Mouse (Mus musculus) left cerebral cortex, adult 8-10 months (tissue): ENCODE data around the gene Bricd5. TPM values are rescaled to one million over a fixed set of nuclear protein-coding genes. Genes with fewer than 3 reads are reported as not detected.

Source experiments
- DNase-seq, 2 experiments: peaks; one replicate each; pipeline ENCODE4 v3.0.0; 2022; ENCODE audit warnings: low spot score in 2 of 2
- total RNA-seq, 4 experiments: library from RNA; stranded (reverse); gene quantifications; 2 replicates each; pipeline ENCODE4 v1.2.4; 2022

Bricd5 gene
- total RNA-seq, 4 experiments from 2014 or later: 1.6 to 2.4 (median 1.8) TPM

GRCm38 (mm10) chr17:24461580-24461979, 12.1 kb upstream of the Bricd5 start:
- DNase-seq: no peak

- no peak for DNase-seq
Measured at GRCm38 (mm10) chr17:24462932-24463331, 10.8 kb upstream of the Bricd5 start.

DNA sequence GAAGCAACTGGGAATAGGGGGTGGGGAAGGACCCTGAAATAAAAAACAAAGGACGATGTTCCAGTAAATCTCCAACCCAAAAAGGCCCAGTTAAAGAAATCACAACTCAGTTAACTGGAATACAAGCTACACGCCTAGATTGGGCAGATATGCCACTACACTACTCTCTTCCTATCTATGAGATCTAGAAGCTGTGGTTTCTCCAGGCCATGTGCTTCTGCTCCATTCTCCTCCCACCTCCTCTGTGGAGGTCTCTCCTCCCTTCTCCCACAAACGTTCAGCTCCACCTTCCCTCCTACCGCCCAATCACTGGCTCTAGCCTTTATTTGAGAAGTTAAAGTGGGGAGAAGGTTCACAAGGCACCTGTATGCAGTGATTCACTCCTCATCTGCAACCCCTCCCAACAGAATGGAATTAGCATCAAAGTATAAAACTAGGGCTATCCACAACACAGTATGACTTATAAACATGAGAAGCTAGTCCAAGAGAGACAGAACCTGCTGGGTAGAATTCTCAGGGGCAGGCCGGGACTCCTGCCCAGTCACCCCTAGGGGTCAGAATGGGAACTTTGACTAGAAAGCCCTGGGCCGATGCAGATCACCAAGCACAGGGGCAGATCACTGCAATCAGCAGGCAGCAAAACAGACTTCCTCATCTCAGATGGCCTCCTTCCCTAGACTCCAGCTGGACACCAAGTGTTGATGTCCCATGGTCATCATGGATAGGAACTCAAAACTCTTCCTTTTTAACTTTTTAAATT, 10.1 kb upstream of the Bricd5 start:
- no peak for DNase-seq

DNA sequence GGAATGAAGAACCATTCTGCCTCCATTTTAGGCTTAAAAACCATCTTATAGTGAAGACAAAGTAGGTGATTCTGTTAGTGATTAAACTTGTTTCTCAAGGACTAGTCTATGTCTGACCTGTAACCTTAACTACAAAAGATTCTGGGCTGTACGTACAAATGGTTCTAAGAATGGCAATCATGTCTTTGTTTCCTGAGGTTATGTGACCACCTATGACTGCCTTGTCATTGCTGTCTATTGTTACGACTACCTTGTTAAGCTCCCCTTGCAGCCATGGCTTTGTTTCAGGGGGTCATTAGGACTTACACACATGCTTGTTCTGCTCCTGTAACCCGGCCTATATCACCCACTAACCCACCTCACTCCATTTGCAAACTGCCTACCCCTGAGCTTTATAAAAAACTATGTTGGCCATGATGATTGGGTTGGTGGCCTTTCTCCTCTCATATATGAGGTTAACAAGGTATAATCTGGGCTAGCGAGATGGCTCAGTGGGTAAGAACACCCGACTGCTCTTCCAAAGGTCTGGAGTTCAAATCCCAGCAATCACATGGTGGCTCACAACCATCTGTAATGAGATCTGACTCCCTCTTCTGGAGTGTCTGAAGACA, 4.9 kb upstream of the Bricd5 start:
- DNase-seq: no peak

- DNase-seq: no peak
Measured at GRCm38 (mm10) chr17:24469336-24469909, 4.3 kb upstream of the Bricd5 start.

- peak; percentile 98 to 99 for DNase-seq
Measured at GRCm38 (mm10) chr17:24469910-24470602, 3.6 kb upstream of the Bricd5 start, which contains the start of the genes E4f1 and Pgp. Gene E4f1, minus strand, starts transcription at chr17:24470313. Gene Pgp, plus strand, starts transcription at chr17:24470392.

DNA sequence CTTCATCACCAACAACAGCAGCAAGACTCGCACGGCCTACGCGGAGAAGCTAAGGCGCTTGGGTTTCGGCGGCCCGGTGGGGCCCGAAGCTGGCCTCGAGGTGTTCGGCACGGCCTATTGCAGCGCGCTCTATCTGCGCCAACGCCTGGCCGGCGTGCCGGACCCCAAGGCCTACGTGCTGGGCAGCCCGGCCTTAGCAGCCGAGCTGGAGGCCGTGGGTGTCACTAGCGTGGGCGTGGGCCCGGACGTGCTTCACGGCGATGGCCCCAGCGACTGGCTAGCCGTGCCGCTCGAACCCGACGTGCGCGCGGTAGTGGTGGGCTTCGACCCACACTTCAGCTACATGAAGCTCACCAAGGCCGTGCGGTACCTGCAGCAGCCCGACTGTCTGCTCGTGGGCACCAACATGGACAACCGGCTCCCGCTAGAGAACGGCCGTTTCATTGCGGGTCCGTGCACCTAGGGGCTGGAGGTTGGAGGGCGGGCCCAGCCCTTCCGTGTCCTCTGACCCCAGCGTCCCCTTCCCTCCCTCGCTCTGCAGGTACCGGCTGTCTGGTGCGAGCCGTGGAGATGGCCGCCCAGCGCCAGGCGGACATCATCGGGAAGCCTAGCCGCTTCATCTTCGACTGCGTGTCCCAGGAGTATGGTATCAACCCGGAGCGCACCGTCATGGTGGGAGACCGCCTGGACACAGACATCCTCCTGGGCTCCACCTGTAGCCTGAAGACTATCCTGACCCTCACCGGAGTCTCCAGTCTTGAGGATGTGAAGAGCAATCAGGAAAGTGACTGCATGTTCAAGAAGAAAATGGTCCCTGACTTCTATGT, 2.8 kb upstream of the Bricd5 start:
- DNase-seq: no peak

GRCm38 (mm10) chr17:24472512-24472911, 1.2 kb upstream of the Bricd5 start:
- DNase-seq: no peak

GRCm38 (mm10) chr17:24474557-24474956, 873 bp downstream of the Bricd5 start:
- DNase-seq: no peak

DNA sequence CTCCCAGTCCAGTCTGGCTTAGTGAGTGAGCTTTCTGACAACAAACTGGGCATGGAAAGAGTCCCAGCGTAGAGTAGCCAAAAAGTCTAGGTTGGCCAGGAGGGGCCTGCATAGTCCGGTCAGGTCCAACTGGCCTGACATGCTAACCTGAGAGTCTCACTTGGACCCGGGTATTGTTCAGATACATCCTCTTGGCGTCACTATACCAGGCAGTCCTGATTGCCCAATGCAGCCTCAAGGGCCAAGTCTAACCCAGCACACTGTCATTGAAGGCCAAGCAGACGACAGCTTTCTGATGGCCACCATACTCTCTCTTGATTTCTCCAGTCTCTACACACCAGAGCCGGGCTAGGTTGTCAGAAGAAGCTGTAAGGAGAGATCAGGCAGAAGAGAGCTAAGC, 1.9 kb downstream of the Bricd5 start:
- DNase-seq: no peak

GRCm38 (mm10) chr17:24476022-24476776, 2.5 kb downstream of the Bricd5 start:
- no peak for DNase-seq

DNA sequence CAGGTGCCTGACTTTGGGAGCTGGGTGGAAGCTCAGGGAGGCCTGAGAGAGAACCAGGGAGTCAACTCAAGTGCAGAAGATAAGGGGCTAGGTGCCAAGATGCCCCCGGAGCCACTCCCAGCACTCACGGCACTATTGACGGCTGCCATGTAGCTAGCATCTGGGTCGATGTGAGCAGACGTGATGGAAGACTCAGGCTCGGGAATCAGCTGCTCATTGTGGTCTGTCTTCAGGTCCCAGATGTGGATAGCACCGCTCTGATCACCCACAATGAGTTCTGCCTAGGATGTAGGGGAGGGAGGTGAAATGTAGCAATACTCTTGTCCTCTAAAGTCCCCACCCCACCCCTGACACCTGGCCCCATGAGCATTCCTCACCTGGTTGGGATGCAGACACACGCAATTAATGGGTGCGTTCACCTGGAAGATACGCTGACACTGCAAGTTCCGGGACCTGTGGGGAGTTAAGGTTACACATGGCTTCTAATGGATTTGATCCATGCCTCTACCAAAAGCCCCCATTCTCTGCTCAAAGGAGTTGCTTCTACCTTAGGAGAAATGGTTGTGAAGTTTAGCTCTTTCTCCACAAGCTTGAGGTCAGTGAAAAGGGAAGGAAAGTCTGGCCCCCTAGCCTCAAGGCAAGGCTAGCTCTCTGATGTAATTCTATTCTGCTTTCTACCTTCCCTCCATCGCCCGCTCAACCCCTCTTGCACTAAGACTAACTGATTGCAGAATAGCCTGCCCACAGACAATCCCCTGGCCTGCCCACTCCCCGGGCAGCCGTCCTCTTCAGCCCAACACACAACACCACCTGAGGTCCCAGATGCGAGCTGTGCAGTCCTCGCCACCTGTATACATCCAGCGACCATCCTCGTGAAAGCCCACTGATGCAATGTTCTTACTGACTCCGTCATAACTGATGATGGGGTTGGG, 3.6 kb downstream of the Bricd5 start:
- DNase-seq: no peak

DNA sequence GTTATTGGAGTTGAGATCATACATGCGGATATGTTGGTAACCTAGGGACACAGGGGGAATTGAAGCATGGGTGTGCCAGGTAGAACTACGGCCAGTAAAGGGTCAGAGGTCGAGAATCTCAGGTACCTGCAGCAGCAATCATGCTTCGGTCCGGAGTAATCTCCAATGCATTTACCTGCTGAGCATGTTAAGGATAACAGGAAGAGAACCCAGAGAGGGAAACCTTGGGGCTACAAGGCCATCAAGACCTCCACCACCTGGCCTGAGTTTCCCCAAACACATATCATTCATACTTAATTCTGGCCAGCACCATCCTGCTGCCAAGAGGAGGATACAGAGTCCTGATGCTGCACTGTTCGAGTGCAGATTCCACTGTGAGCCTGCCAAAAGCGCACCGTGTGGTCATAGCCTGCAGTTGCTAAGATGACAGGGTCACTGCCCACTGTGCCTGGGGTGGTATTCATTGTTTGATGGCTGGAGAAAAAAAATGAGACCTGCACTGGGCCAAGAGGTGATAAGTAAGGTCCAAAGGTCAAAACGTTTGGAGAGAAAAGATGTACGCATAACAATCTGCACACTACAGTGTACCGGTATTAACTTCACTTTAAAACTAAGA, 4.4 kb downstream of the Bricd5 start:
- no peak for DNase-seq

DNA sequence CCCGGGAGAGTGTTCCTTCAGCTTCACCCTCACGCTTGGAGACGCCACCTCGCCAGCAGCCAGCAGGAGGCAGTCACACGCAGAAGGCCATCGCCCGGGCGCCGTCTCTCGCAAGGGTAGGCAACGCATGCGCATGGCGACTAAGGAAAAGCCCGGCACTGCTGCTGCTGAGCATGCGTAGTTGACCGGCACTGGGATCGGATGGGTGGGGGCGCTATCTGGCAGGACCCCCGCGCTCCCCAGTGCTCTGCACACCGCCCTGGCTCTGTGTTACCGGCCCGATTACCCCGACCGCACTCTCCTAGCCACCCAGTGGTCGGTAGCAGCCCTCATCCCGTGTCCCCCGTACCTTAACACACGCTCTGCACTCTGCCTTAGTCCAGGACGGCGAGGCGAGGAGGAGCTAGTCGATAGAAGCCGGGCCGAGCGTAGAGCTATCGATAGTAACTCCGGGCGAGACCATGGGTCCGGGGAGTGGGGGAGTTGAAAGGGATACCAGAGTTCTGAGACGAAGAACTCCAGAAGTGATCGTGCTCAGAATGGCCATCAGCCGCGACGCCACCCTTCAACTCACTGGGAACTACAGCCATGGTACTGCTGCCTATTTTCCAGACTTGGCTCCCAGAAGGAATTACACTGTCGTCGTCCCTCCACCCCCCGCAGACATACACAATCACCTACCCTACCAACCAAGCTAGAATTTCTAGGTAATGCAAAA, 5.1 kb downstream of the Bricd5 start, which contains the start of gene Mlst8:
TSS of gene Mlst8 (minus strand) at position 416 of the 718 bp plus-strand sequence.
- peak; percentile 93 to 96 for DNase-seq

DNA sequence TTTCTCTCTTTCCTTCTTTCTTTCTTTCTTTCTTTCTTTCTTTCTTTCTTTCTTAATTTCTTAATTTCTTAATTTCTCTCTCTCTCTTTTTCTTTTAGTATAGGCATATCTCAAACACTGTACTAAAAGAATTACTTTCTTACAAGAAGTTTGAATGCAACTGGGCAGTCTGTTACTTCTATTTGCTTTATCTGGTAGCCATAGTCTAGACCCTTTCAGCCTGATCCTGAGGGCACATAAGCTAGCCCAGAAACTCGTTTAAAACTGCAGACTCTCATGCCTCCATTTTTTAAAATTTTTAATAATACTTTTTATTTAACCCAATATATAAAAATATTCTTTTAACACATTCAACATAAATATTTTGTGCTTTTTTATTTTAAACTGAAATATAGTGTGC, 5.7 kb downstream of the Bricd5 start:
- no peak for DNase-seq

DNA sequence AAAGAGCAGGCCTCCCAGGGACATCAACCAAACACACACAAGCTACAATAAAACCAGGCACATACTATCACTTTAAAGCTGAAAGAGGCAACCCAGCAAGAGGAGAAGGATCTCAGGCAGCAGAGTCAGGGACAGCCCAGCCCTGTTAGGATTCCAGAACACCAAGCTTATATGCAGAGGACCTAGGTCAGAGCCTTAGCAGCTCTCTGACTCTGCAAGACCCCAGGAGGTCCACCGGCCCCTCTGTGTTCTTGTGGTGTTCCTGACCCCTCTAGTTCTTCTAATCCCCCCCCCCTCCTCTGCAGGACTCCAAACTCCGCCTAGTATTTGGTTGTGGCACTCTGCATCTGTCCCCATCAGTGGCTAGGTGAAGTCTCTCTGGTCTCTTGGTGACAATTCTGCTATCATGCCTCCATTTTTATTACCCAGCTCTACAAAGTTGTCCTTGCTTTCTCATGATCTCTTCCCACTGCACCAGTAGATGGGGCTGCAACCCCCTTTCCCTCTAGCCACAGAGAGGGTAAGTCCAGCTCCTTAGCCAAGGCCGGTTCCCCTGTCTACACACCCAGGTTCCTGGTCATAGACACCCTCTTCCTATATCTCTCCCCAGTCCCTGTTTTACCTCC, 6.6 kb downstream of the Bricd5 start:
- no peak for DNase-seq

GRCm38 (mm10) chr17:24481027-24481815, 7.5 kb downstream of the Bricd5 start:
- no peak for DNase-seq
